Mouse (Mus musculus) MEL (cell line): ENCODE measurements around the gene Gfpt2. TPM values are rescaled to one million over a fixed set of nuclear protein-coding genes. Genes with fewer than 3 reads are reported as not detected.
"Not testable (repeated sequence)": the region's sequence is repeated elsewhere in the genome, so short reads cannot be mapped to it uniquely, and the experiment has no call there.

Source experiments
- DNase-seq: peaks from one replicate; pipeline ENCODE4 v3.0.0; 2011; ENCODE audit warnings: low read depth, low spot score
- H3K27ac ChIP-seq: 2 replicates; pipeline ENCODE4 v1.5.1; 2012; ENCODE audit warnings: low read depth, mild to moderate bottlenecking, control low read depth, low read length, moderate library complexity; ENCODE audit not compliant: control insufficient read depth
- H3K27me3 ChIP-seq, 2 experiments: fragments of 150-350 bp in 1 of 2; sonication (generic) in 1 of 2; 2 replicates each; pipeline ENCODE4 v1.6.1; 2012; ENCODE audit warnings: low read length in 2 of 2, mild to moderate bottlenecking in 2 of 2, improper control_type of control experiment in 1 of 2, moderate library complexity in 1 of 2; ENCODE audit not compliant: insufficient read depth in 2 of 2, control insufficient read depth in 1 of 2
- H3K36me3 ChIP-seq, 2 experiments: 2 replicates each; pipeline ENCODE4 v1.6.1; 2012 to 2014; ENCODE audit warnings: low read length in 2 of 2, improper control_type of control experiment in 1 of 2, inconsistent platforms in 1 of 2, mild to moderate bottlenecking in 1 of 2; ENCODE audit not compliant: insufficient read depth in 2 of 2, control insufficient read depth in 1 of 2
- H3K4me1 ChIP-seq, 2 experiments: fragments of 150-350 bp in 1 of 2; sonication (generic) in 1 of 2; 2 replicates each; pipeline ENCODE4 v1.6.1; 2012; ENCODE audit warnings: low read length in 2 of 2, improper control_type of control experiment in 1 of 2, mild to moderate bottlenecking in 1 of 2; ENCODE audit not compliant: insufficient read depth in 2 of 2, control insufficient read depth in 1 of 2
- H3K4me3 ChIP-seq, 2 experiments: fragments of 150-350 bp in 1 of 2; sonication (generic) in 1 of 2; 2 replicates each; pipeline ENCODE4 v1.5.1; 2012; ENCODE audit warnings: low read depth in 2 of 2, low read length in 2 of 2, mild to moderate bottlenecking in 2 of 2, moderate library complexity in 2 of 2, control low read depth in 1 of 2, improper control_type of control experiment in 1 of 2; ENCODE audit not compliant: control insufficient read depth in 1 of 2, insufficient read depth in 1 of 2
- H3K79me2 ChIP-seq: 2 replicates; pipeline ENCODE4 v1.6.1; 2012; ENCODE audit warnings: mild to moderate bottlenecking, low read length, moderate library complexity; ENCODE audit not compliant: control insufficient read depth, poor library complexity, insufficient read depth
- H3K9ac ChIP-seq: 2 replicates; pipeline ENCODE4 v1.6.1; 2012; ENCODE audit warnings: low read depth, mild to moderate bottlenecking, control low read depth, low read length, moderate library complexity; ENCODE audit not compliant: control insufficient read depth, poor library complexity, severe bottlenecking
- H3K9me3 ChIP-seq: fragments of 150-350 bp; sonication (generic); replicated peaks from 2 replicates; pipeline ENCODE4 v1.6.1; 2012; ENCODE audit warnings: mild to moderate bottlenecking, low read length, improper control_type of control experiment, moderate library complexity; ENCODE audit not compliant: insufficient read depth
- BHLHE40 ChIP-seq: IDR thresholded peaks from 2 replicates; pipeline ENCODE4 v1.6.1; 2012; ENCODE audit warnings: low read depth, mild to moderate bottlenecking, inconsistent platforms, low read length, improper control_type of control experiment, borderline replicate concordance
- CHD1 ChIP-seq: IDR thresholded peaks from 2 replicates; pipeline ENCODE4 v1.6.1; 2012; ENCODE audit warnings: low read depth, mild to moderate bottlenecking, inconsistent platforms, low read length, improper control_type of control experiment
- CHD2 ChIP-seq: IDR thresholded peaks from 2 replicates; pipeline ENCODE4 v1.6.1; 2011; ENCODE audit warnings: low read length, improper control_type of control experiment
- CTCF ChIP-seq, 3 experiments: IDR thresholded peaks in 2 of 3; conservative IDR thresholded peaks in 1 of 3; 2 replicates each; pipeline ENCODE4 v1.5.1; 2011 to 2012; ENCODE audit warnings: low read length in 3 of 3, low read depth in 2 of 3, mild to moderate bottlenecking in 2 of 3, improper control_type of control experiment in 1 of 3, inconsistent platforms in 1 of 3, mixed read lengths in 1 of 3, moderate library complexity in 1 of 3; ENCODE audit not compliant: control insufficient read depth in 1 of 3, insufficient read depth in 1 of 3, poor library complexity in 1 of 3, severe bottlenecking in 1 of 3
- ELF1 ChIP-seq: IDR thresholded peaks from 2 replicates; pipeline ENCODE4 v1.6.1; 2014; ENCODE audit warnings: low read depth, mild to moderate bottlenecking, inconsistent platforms, low read length, improper control_type of control experiment, moderate library complexity
- EP300 ChIP-seq, 2 experiments: IDR thresholded peaks; 2 replicates each; pipeline ENCODE4 v1.6.1; 2011; ENCODE audit warnings: improper control_type of control experiment in 2 of 2, low read length in 2 of 2, low read depth in 1 of 2, mild to moderate bottlenecking in 1 of 2
- GABPA ChIP-seq: IDR thresholded peaks from 2 replicates; pipeline ENCODE4 v1.6.1; 2012; ENCODE audit warnings: low read depth, mild to moderate bottlenecking, inconsistent platforms, low read length, improper control_type of control experiment, moderate library complexity
- HCFC1 ChIP-seq: IDR thresholded peaks from 2 replicates; pipeline ENCODE4 v1.6.1; 2012; ENCODE audit warnings: low read depth, mild to moderate bottlenecking, inconsistent platforms, low read length, improper control_type of control experiment, moderate library complexity
- MAFK ChIP-seq: IDR thresholded peaks from 2 replicates; pipeline ENCODE4 v1.6.1; 2011; ENCODE audit warnings: low read depth, mild to moderate bottlenecking, low read length, improper control_type of control experiment, borderline replicate concordance
- MAX ChIP-seq: IDR thresholded peaks from 2 replicates; pipeline ENCODE4 v1.6.1; 2011; ENCODE audit warnings: low read length, improper control_type of control experiment
- MYC ChIP-seq: IDR thresholded peaks from 2 replicates; pipeline ENCODE4 v1.6.1; 2011; ENCODE audit warnings: low read depth, mild to moderate bottlenecking, low read length, improper control_type of control experiment, moderate library complexity
- NELFE ChIP-seq: IDR thresholded peaks from 2 replicates; pipeline ENCODE4 v1.6.1; 2011; ENCODE audit warnings: low read depth, low read length, improper control_type of control experiment
- NRF1 ChIP-seq: IDR thresholded peaks from 2 replicates; pipeline ENCODE4 v1.6.1; 2014; ENCODE audit warnings: low read depth, mild to moderate bottlenecking, inconsistent platforms, low read length, improper control_type of control experiment, moderate library complexity; ENCODE audit not compliant: poor library complexity, insufficient read depth, severe bottlenecking
- POLR2AphosphoS5 ChIP-seq: IDR thresholded peaks from 2 replicates; pipeline ENCODE4 v1.6.1; 2012; ENCODE audit warnings: low read depth, borderline replicate concordance, mild to moderate bottlenecking, inconsistent platforms, low read length, moderate library complexity, mixed read lengths
- RAD21 ChIP-seq: IDR thresholded peaks from 2 replicates; pipeline ENCODE4 v1.6.1; 2011; ENCODE audit warnings: mild to moderate bottlenecking, low read depth, low read length, improper control_type of control experiment
- RCOR1 ChIP-seq: IDR thresholded peaks from 2 replicates; pipeline ENCODE4 v1.6.1; 2012; ENCODE audit warnings: low read depth, mild to moderate bottlenecking, inconsistent platforms, low read length, improper control_type of control experiment
- SIN3A ChIP-seq: IDR thresholded peaks from 2 replicates; pipeline ENCODE4 v1.6.1; 2012; ENCODE audit warnings: low read length, improper control_type of control experiment, inconsistent platforms
- SMC3 ChIP-seq: IDR thresholded peaks from 2 replicates; pipeline ENCODE4 v1.6.1; 2011; ENCODE audit warnings: low read depth, low read length, improper control_type of control experiment
- TAL1 ChIP-seq: IDR thresholded peaks from 2 replicates; pipeline ENCODE4 v1.6.1; 2012; ENCODE audit warnings: mild to moderate bottlenecking, inconsistent platforms, low read length, moderate library complexity, mixed read lengths
- TBP ChIP-seq: IDR thresholded peaks from 2 replicates; pipeline ENCODE4 v1.8.0; 2011; ENCODE audit warnings: low read depth, low read length, improper control_type of control experiment
- UBTF ChIP-seq: IDR thresholded peaks from 2 replicates; pipeline ENCODE4 v1.6.1; 2012; ENCODE audit warnings: low read depth, mild to moderate bottlenecking, inconsistent platforms, low read length, improper control_type of control experiment, moderate library complexity, borderline replicate concordance; ENCODE audit not compliant: insufficient read depth
- USF2 ChIP-seq, 2 experiments: IDR thresholded peaks; 2 replicates each; pipeline ENCODE4 v1.6.1; 2011 to 2012; ENCODE audit warnings: improper control_type of control experiment in 2 of 2, low read length in 2 of 2, borderline replicate concordance in 1 of 2, inconsistent platforms in 1 of 2, low read depth in 1 of 2, mild to moderate bottlenecking in 1 of 2; ENCODE audit not compliant: insufficient read depth in 1 of 2
- ZC3H11A ChIP-seq: IDR thresholded peaks from 2 replicates; pipeline ENCODE4 v1.6.1; 2012; ENCODE audit warnings: low read depth, mild to moderate bottlenecking, inconsistent platforms, low read length, improper control_type of control experiment
- ZKSCAN1 ChIP-seq: IDR thresholded peaks from 2 replicates; pipeline ENCODE4 v1.6.1; 2012; ENCODE audit warnings: low read depth, mild to moderate bottlenecking, inconsistent platforms, low read length, improper control_type of control experiment, moderate library complexity
- ZMIZ1 ChIP-seq: IDR thresholded peaks from 2 replicates; pipeline ENCODE4 v1.6.1; 2012; ENCODE audit warnings: low read depth, mild to moderate bottlenecking, inconsistent platforms, low read length, improper control_type of control experiment, moderate library complexity
- polyA plus RNA-seq, 2 experiments: library from polyadenylated mRNA; stranded (reverse) in 1 of 2; unstranded in 1 of 2; fragments of >175 nt in 1 of 2; fragments of >200 nt in 1 of 2; gene quantifications; 2 replicates each; pipeline versions ENCODE4 v1.2.1 to v1.2.4; 2012; ENCODE audit warnings: low replicate concordance in 2 of 2, low read depth in 1 of 2; ENCODE audit not compliant: insufficient read length in 2 of 2, insufficient read depth in 1 of 2, missing spikeins in 1 of 2
- total RNA-seq: library from RNA; depleted of rRNA; stranded (reverse); fragments of 300-350 nt; gene quantifications from 2 replicates; pipeline ENCODE4 v1.2.3, GENCODE M21; 2012

Gene Gfpt2
- total and polyA plus RNA-seq, 3 experiments: 4.0 to 8.0 TPM; not detected in 1

DNA sequence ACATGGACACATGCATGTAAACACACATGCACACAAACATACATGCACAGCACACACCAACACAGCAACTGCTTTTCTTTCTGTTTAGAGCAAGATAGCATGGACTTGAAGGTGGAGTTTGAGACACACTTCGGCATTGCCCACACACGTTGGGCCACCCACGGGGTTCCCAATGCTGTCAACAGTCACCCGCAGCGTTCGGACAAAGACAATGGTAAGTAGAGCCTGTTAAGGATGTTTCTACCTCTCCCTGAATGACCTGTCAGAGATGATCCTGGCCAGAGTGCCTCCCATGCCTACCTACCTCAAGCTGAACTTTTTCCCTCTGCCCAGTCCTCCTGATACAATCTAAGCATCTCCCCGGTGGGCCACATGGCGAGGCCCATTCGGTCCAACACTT lies 15.0 kb downstream of the Gfpt2 start:
- H3K4me3 ChIP-seq: no peak overlapping the region
- H3K79me2 ChIP-seq: no peaks in the 10 kb centered on the region
- no peaks in the 10 kb centered on the region for H3K27me3 ChIP-seq
- no peak for DNase-seq
- H3K9ac ChIP-seq: no peak overlapping the region
- no peaks in the 10 kb centered on the region for H3K9me3 ChIP-seq
- TF ChIP-seq UBTF: no peak
- TF ChIP-seq NRF1: no peak
- H3K4me1 ChIP-seq: peaks cover 14 to 22% of the 10 kb centered on the region in 2 experiments
- no peak overlapping the region for H3K27ac ChIP-seq
- H3K36me3 ChIP-seq: peaks cover 0 to 23% of the 10 kb centered on the region in 2 experiments; a peak in 3 of 4 replicates

DNA sequence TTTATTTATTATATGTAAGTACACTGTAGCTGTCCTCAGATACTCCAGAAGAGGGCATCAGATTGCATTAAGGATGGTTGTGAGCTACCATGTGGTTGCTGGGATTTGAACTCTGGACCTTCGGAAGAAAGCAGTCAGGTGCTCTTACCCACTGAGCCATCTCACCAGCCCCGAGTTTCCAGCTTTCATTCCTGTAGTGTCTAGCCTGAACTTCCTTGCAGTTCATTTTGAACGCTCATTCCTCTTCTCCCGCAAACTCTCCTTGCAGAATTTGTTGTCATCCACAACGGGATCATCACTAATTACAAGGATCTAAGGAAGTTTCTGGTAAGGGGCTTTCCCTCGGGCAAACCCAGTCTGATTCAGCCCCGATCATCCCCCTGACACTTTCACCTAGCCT lies 16.7 kb downstream of the Gfpt2 start:
- Histone ChIP-seq H3K27ac (peak overlapping the region; percentile 88), H3K4me3 (peak overlapping the region; percentile 6 to 30), H3K36me3 (peaks cover 0 to 24% of the 10 kb centered on the region in 2 experiments; a peak in 3 of 4 replicates), H3K9ac (peak overlapping the region; percentile 39), H3K4me1 (peaks cover 14 to 22% of the 10 kb centered on the region in 2 experiments)
- not testable (repeated sequence) for H3K27me3 ChIP-seq, H3K79me2 ChIP-seq, DNase-seq, H3K9me3 ChIP-seq
- peak; percentile 91 for TF ChIP-seq TBP
- peak; percentile 25; the same call in 1 of the 2 replicates for TF ChIP-seq ZC3H11A
- TF ChIP-seq UBTF: peak; percentile 74; the same call in 1 of the 2 replicates

DNA sequence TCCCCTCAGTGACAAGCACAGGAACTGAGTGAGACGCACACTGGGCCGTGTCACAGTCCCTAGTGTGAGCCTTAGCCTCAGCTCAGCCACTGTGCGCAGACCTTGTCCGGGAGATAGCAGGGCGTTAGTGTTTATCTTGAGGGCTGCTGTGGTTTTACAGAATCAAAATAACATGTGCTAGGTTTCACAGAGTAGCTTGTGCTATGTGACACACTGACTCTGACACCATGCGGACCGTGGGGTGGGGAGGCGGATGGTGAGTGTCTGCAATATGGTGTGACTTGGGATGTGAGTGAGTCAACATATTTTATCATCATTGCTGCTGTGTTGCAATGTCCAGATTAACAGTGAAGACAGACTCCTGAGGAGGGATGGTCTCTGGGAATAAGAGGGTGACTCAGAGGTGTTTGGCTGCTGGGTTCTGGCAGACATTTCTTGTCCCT lies 17.1 kb downstream of the Gfpt2 start:
- peak overlapping the region; percentile 88 for H3K27ac ChIP-seq
- no peaks in the 10 kb centered on the region for H3K79me2 ChIP-seq
- peak; percentile 95 for DNase-seq
- H3K36me3 ChIP-seq: peaks cover 0 to 24% of the 10 kb centered on the region in 2 experiments; a peak in 3 of 4 replicates
- H3K4me1 ChIP-seq: peaks cover 14 to 22% of the 10 kb centered on the region in 2 experiments
- no peaks in the 10 kb centered on the region for H3K27me3 ChIP-seq
- peak overlapping the region; percentile 6 to 30 for H3K4me3 ChIP-seq
- H3K9ac ChIP-seq: peak overlapping the region; percentile 39
- no peaks in the 10 kb centered on the region for H3K9me3 ChIP-seq
- TF ChIP-seq HCFC1: no peak
- peak; percentile 97 for TF ChIP-seq MYC
- no peak for TF ChIP-seq RAD21
- TF ChIP-seq MAX: peak; percentile 96
- no peak for TF ChIP-seq SMC3
- TF ChIP-seq NELFE: no peak
- TF ChIP-seq TAL1: peak; percentile 87
- no peak for TF ChIP-seq ZMIZ1
- TF ChIP-seq ELF1: no peak
- TF ChIP-seq ZKSCAN1: peak; percentile 44; the same call in 1 of the 2 replicates
- peak; percentile 85 for TF ChIP-seq BHLHE40
- no peak for TF ChIP-seq CHD1
- TF ChIP-seq UBTF: peak; percentile 10; the same call in 1 of the 2 replicates
- TF ChIP-seq RCOR1: peak; percentile 98
- TF ChIP-seq CTCF (IDR thresholded peaks at IDR 0.05 in 2 of 3, conservative IDR thresholded peaks at IDR 0.05 in 1 of 3; ENCODE audit: control insufficient read depth in 1 of 3, insufficient read depth in 1 of 3, low read depth in 2 of 3, low read length in 3 of 3, poor library complexity in 1 of 3, severe bottlenecking in 1 of 3): no peak
- no peak for TF ChIP-seq USF2 (IDR thresholded peaks at IDR 0.05; ENCODE audit: borderline replicate concordance in 1 of 2, insufficient read depth in 1 of 2, low read depth in 1 of 2, low read length in 2 of 2)
- TF ChIP-seq CHD2: no peak
- no peak for TF ChIP-seq TBP
- TF ChIP-seq SIN3A: peak; percentile 94
- TF ChIP-seq EP300 (IDR thresholded peaks at IDR 0.05; ENCODE audit: low read depth in 1 of 2, low read length in 2 of 2): peak in 1 of 2 experiments; percentile 88
- peak; percentile 71; the same call in 1 of the 2 replicates for TF ChIP-seq MAFK
- no peak for TF ChIP-seq GABPA
- TF ChIP-seq POLR2AphosphoS5: no peak
